Mouse (Mus musculus) spleen, adult 18-20 months (tissue): Measurements from ENCODE around the gene Rpl19.
A peak's percentile ranks its signal among the peaks of the same experiment; 100 is the strongest.

ENCODE experiments used
- DNase-seq, 2 experiments: peaks; one replicate each; pipeline ENCODE4 v3.0.0; 2022; ENCODE audit warnings: mixed read lengths in 2 of 2

The Rpl19 gene

GRCm38 (mm10) chr11:98057466-98057865 lies 31.0 kb downstream of the Rpl19 start:
- no peak for DNase-seq

- no peak for DNase-seq
Observed at GRCm38 (mm10) chr11:98057998-98058397, 31.5 kb downstream of the Rpl19 start.

GRCm38 (mm10) chr11:98059662-98060061 lies 33.2 kb downstream of the Rpl19 start:
- no peak for DNase-seq

GRCm38 (mm10) chr11:98060104-98060692 lies 33.7 kb downstream of the Rpl19 start:
- DNase-seq = no peak

- DNase-seq = no peak
Observed at GRCm38 (mm10) chr11:98061441-98061840, 34.9 kb downstream of the Rpl19 start.

GRCm38 (mm10) chr11:98061904-98062562 lies 35.5 kb downstream of the Rpl19 start:
- no peak for DNase-seq

- DNase-seq = no peak
Observed at GRCm38 (mm10) chr11:98066201-98066600, 39.7 kb downstream of the Rpl19 start.

- no peak for DNase-seq
Observed at GRCm38 (mm10) chr11:98067255-98067654, 40.7 kb downstream of the Rpl19 start.

- DNase-seq = no peak
Observed at GRCm38 (mm10) chr11:98073442-98073841, 46.9 kb downstream of the Rpl19 start.

GRCm38 (mm10) chr11:98075195-98075808 lies 48.8 kb downstream of the Rpl19 start:
- peak; percentile 71 to 91 for DNase-seq

GRCm38 (mm10) chr11:98077086-98077485 lies 50.6 kb downstream of the Rpl19 start:
- DNase-seq = no peak
